Mouse (Mus musculus) cerebral cortex, adult 2 months (tissue): Measurements from ENCODE around the gene Zfp341.

Experiments used
- WGBS: fragments of 180-500 bp; shearing (Covaris S2); methylation state at CpG from one replicate; pipeline ENCODE4 v1.1.7; 2018; 5-methylcytosine and 5-hydroxymethylcytosine counted together

The Zfp341 gene

GRCm38 (mm10) chr2:154635826-154636225 is 22.7 kb downstream of the Zfp341 start:
- WGBS: 68% methylated on average over 2 of the region's 2 CpGs

DNA sequence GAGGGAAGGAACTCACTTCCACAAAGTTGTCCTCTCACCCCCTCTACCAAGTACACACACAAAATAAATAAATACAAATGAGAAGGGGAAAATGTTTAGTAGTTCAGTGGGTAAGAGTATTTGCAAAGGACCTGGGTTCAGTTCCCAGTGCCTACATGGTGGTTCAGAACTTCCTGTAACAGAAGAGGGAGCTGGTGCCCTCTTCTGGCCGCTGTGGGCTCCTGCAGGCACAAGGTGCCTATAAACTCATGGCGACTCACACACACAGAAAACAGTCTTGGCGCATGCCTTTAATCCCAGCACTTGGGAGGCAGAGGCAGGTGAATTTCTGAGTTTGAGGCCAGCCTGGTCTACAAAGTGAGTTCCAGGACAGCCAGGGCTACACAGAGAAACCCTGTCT is 25.4 kb downstream of the Zfp341 start:
- WGBS: 96% methylated on average over 3 of the region's 3 CpGs

GRCm38 (mm10) chr2:154639115-154639514 is 26.0 kb downstream of the Zfp341 start:
- 95% methylated on average over 4 of the region's 4 CpGs for WGBS

DNA sequence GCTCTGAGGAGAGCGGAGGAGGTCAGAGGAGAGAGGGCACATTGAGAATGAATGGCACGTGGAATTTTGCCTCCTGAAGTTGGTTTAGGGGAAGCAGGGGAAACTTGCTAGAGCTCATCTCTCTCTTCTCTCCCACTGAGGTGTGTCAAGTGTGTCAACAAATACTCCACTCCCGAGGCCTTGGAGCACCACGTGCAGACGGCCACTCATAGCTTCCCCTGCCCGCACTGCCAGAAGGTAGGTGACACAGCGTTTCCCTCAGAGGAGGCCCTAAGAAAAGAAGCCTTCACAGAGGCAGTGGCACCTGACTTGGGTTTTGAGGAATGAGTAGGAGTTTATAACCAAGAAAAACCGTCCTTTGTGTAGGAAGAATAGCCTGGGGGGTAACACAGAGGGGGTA is 28.1 kb downstream of the Zfp341 start:
- 82% methylated on average over 8 of the region's 8 CpGs for WGBS

- 95% methylated on average over 9 of the region's 9 CpGs for WGBS
Observed at GRCm38 (mm10) chr2:154642005-154642459, 28.9 kb downstream of the Zfp341 start.

GRCm38 (mm10) chr2:154642712-154643385 is 29.8 kb downstream of the Zfp341 start:
- WGBS: 94% methylated on average over 6 of the region's 6 CpGs

GRCm38 (mm10) chr2:154646634-154647033 is 33.5 kb downstream of the Zfp341 start:
- 77% methylated on average over 5 of the region's 5 CpGs for WGBS

- WGBS: 28% methylated on average over 3 of the region's 3 CpGs
Observed at GRCm38 (mm10) chr2:154648086-154648485, 35.0 kb downstream of the Zfp341 start.

DNA sequence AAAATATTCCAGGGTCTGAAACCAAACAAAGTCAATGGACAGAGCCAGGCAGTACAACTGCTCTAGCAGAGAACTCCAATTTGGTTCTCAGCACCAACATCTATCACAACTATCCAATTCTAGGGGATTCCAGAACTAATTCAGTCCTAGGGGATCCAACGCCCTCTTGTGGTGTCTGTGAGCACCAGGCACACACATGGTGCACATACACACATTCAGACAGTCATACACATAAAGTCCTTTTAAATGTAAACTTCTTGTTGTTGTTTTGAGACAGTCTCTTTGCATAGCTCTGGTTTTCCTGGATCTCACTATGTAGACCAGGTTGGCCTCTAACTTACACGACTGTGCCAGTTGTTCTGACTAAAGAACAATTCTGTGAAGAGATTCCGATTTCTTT is 37.3 kb downstream of the Zfp341 start:
- WGBS: 68% methylated on average over 3 of the region's 3 CpGs

DNA sequence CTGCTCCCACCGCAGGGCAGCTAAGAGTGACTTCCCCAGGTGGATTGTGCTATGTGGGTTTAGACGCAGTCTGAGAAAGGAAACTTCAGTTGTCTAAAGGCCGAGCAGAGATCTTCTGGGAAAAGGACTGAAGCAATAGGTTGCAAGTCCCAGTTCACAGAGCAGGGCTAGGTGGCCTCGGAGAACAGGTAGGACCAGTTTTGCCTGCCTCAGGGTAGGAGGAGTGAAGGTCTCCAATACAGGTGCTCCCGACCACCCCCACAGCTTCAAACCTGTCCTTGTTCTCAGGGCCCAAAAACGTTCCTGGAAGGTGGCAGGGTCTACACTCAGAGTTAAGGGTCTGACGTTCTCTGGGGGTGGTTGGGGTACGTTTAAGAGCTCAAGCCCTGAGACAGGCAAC is 38.3 kb downstream of the Zfp341 start, which contains the start of gene Chmp4b:
TSS of gene Chmp4b (plus strand) at position 343 of the 400 bp plus-strand sequence.
- 62% methylated on average over 8 of the region's 8 CpGs for WGBS

GRCm38 (mm10) chr2:154654976-154655375 is 41.9 kb downstream of the Zfp341 start:
- WGBS: 95% methylated on average over 12 of the region's 12 CpGs

- WGBS: 58% methylated on average over 2 of the region's 2 CpGs
Observed at GRCm38 (mm10) chr2:154655878-154656414, 42.8 kb downstream of the Zfp341 start.

- WGBS: under 1% methylated on average over 65 of the region's 67 CpGs
Observed at GRCm38 (mm10) chr2:154656710-154657485, 43.8 kb downstream of the Zfp341 start.

GRCm38 (mm10) chr2:154657486-154658237 is 44.6 kb downstream of the Zfp341 start:
- 2% methylated on average over 12 of the region's 12 CpGs for WGBS

GRCm38 (mm10) chr2:154659070-154659469 is 46.0 kb downstream of the Zfp341 start:
- WGBS: 48% methylated on average over 4 of the region's 4 CpGs

DNA sequence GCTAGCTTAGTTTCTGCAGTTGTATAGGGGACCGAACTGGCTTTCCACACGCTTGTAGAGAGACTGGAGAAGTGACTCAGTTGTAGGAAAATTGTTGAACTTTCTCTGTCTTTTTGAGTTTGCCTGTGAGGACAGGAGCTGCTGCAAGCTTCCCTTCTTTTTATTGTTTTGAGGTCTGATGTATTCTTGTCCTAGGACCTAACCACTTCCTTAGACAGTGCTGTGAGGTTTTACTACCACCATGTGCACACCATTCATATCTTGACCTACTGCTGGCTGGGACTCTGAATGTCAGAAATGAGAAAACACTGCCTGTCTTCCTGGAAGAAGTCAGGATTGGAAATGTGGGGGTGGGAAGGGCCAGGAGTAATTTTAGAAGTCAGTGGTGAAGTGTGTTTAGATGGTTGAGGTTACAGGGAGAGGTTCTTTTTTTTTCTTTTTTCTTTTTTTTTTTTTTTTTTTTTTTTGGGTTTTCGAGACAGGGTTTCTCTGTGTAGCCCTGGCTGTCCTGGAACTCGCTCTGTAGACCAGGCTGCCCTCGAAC is 46.5 kb downstream of the Zfp341 start:
- WGBS: 51% methylated on average over 5 of the region's 5 CpGs

DNA sequence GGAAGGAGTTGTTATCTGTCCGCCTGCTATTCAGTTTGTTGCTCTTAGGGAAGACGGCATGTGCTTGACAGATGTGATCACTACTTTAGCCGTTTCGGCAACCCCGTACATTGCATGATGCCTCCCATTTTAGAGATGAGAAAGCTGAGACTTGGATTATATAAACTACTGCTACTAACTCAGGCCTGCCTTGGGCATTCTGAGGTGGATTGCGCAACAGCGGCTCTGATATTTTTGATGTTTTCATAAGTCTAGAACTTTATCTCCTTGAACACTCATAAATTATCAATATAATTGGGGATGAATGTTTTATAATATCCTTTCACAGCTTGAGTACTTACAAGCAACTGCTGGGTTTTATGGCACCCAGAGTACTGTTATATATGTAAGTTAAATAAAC is 55.6 kb downstream of the Zfp341 start:
- 92% methylated on average over 7 of the region's 7 CpGs for WGBS

GRCm38 (mm10) chr2:154670106-154670505 is 57.0 kb downstream of the Zfp341 start:
- WGBS: 32% methylated on average over 4 of the region's 4 CpGs

DNA sequence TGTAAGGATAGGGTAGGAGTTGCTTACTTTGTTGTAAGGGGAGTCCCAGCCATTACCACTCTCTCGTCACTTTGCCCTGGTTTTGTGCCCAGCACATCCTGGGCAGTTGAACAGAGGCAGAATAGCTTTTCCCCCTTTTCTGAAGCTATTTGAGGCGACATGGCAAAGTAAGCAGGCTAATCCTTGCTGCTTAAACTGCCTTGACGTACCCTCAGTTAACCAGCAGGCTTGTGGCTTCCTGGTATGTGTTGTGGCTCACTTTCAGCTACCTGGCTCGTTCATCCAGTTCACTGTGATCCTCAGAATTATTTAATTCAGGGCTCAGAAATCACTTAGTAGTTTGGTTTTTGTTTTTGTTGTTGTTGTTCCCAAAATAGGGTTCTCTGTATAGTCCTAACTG is 57.6 kb downstream of the Zfp341 start:
- 69% methylated on average over 4 of the region's 4 CpGs for WGBS

GRCm38 (mm10) chr2:154674008-154674407 is 60.9 kb downstream of the Zfp341 start:
- WGBS: 43% methylated on average over 4 of the region's 4 CpGs
